Mouse (Mus musculus) forebrain, embryonic 10.5 days (tissue): ENCODE data around the gene Atl1. TPM values are rescaled to one million over a fixed set of nuclear protein-coding genes. Genes with fewer than 3 reads are reported as not detected.

Source experiments
- DNase-seq: peaks from one replicate; pipeline ENCODE4 v3.0.0-alpha.2; 2017; ENCODE audit warnings: low spot score; ENCODE audit errors: extremely low spot score
- H3K27ac ChIP-seq: fragments of 300-500 bp; sonication (generic); 2 replicates; pipeline ENCODE4 v1.5.1; 2016; ENCODE audit warnings: mild to moderate bottlenecking
- H3K27me3 ChIP-seq: fragments of 300-500 bp; sonication (generic); 2 replicates; pipeline ENCODE4 v1.6.1; 2016; ENCODE audit warnings: mild to moderate bottlenecking; ENCODE audit not compliant: poor library complexity, severe bottlenecking
- H3K36me3 ChIP-seq: fragments of 300-500 bp; sonication (generic); replicated peaks from 2 replicates; pipeline ENCODE4 v1.6.1; 2016; ENCODE audit warnings: mild to moderate bottlenecking, moderate library complexity
- H3K4me1 ChIP-seq: fragments of 300-500 bp; sonication (generic); 2 replicates; pipeline ENCODE4 v1.6.1; 2016
- H3K4me3 ChIP-seq: fragments of 300-500 bp; sonication (generic); 2 replicates; pipeline ENCODE4 v1.5.1; 2016; ENCODE audit warnings: mild to moderate bottlenecking, moderate library complexity
- H3K9me3 ChIP-seq: fragments of 300-500 bp; sonication (generic); 2 replicates; pipeline ENCODE4 v1.6.1; 2016; ENCODE audit warnings: mild to moderate bottlenecking, moderate library complexity
- WGBS: fragments of 180-500 bp; shearing (Covaris S2); methylation state at CpG from one replicate; pipeline ENCODE4 v1.1.7; 2016; 5-methylcytosine and 5-hydroxymethylcytosine counted together
- polyA plus RNA-seq: library from polyadenylated mRNA; unstranded; fragments of >200 nt; fragmentation: Nextera tagmentation; extraction: Ambion mirVana; gene quantifications from 2 replicates; pipeline ENCODE4 v1.2.1, GENCODE M21; 2016

Atl1 gene
- polyA plus RNA-seq, 1 experiment from 2014 or later: 12.7 TPM

DNA sequence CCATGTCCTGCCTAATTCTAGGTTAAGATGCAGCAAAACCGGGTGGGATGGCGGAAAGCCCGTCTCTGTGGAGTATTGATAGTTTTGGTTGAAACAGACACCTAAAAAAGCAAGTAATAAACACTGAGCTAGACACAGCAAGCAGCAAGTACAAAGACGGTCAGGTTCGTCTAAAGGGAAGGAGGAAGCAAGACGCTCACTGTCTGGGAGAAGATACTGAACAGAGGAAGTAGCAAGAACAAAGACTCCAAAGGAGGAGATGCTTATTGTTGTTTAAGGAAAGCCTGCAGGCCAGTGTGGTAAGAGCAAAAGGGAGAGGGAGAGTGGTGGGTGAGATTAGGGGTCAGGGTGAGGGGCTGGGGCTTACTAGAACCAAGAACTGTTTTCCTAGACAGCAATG is 2.4 kb upstream of the Atl1 start:
- Histone ChIP-seq H3K27ac (peak overlapping the region; percentile 68), H3K9me3 (no peaks in the 10 kb centered on the region), H3K4me1 (peaks cover 43% of the 10 kb centered on the region), H3K36me3 (peaks cover 28% of the 10 kb centered on the region), H3K27me3 (no peaks in the 10 kb centered on the region), H3K4me3 (peak overlapping the region; percentile 91)
- DNase-seq: no peak
- WGBS: 55% methylated on average over 6 of the region's 6 CpGs

DNA sequence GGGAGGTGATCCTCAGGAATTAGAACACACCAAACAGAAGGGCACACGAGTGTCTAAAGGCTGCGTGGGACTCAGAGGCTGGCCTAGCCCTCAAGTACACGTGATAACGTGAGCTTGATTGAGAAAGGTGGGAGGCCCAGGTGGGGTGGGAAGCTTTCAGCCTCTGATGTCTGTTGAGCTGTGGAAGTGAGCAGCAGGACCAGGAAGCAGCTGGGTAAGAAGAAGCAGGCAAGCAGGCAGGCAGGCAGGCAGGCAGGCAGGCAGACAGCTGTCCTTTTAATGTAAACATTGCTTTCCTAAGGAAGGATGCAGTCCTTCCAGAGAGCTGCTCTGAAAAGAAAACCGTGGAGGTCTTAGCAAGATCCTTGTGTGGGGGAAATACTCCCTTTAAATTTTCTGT is 1.9 kb upstream of the Atl1 start:
- 34% methylated on average over 5 of the region's 5 CpGs for WGBS
- DNase-seq: no peak
- peak overlapping the region; percentile 68 for H3K27ac ChIP-seq
- no peaks in the 10 kb centered on the region for H3K27me3 ChIP-seq
- peaks cover 26% of the 10 kb centered on the region for H3K36me3 ChIP-seq
- H3K4me1 ChIP-seq: peaks cover 43% of the 10 kb centered on the region
- peak overlapping the region; percentile 91 for H3K4me3 ChIP-seq
- no peaks in the 10 kb centered on the region for H3K9me3 ChIP-seq

- WGBS: 52% methylated on average over 3 of the region's 3 CpGs
- H3K27me3 ChIP-seq: no peaks in the 10 kb centered on the region
- peaks cover 43% of the 10 kb centered on the region for H3K4me1 ChIP-seq
- peak overlapping the region; percentile 91 for H3K4me3 ChIP-seq
- no peaks in the 10 kb centered on the region for H3K9me3 ChIP-seq
- peak overlapping the region; percentile 98 for H3K27ac ChIP-seq
- no peak for DNase-seq
- H3K36me3 ChIP-seq: peaks cover 18% of the 10 kb centered on the region
Observed at GRCm38 (mm10) chr12:69891721-69892120, 693 bp upstream of the Atl1 start.

DNA sequence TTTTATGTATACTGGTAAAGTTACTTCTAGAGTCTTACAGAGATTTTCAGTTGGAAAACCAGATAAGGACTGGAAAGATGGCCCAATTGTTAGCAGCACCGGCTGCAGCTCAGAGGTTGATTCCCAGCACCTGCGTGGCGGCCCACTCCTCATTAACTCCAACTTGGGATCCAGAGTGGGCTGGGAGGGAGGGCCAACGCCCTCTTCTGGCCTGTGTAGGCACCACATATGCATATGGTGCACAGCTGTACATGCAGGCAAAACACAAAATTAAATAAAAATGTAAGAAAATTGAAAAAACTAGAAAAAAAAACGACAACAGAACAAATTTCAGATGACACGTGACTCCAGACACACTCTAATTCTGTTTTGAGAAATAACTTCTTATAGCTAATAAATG is 1.5 kb downstream of the Atl1 start:
- no peak for DNase-seq
- WGBS: 68% methylated on average over 6 of the region's 6 CpGs
- Histone ChIP-seq H3K9me3 (no peaks in the 10 kb centered on the region), H3K27me3 (no peaks in the 10 kb centered on the region), H3K36me3 (peaks cover 7% of the 10 kb centered on the region; the same call in 1 of the 2 replicates), H3K4me1 (peaks cover 35% of the 10 kb centered on the region), H3K4me3 (no peak overlapping the region), H3K27ac (no peak overlapping the region)

- no peak overlapping the region for H3K27ac ChIP-seq
- H3K4me1 ChIP-seq: peaks cover 26% of the 10 kb centered on the region
- no peaks in the 10 kb centered on the region for H3K27me3 ChIP-seq
- peaks cover 5% of the 10 kb centered on the region; the same call in 1 of the 2 replicates for H3K36me3 ChIP-seq
- DNase-seq: no peak
- H3K4me3 ChIP-seq: no peak overlapping the region
- no peaks in the 10 kb centered on the region for H3K9me3 ChIP-seq
- 86% methylated on average over 2 of the region's 2 CpGs for WGBS
Observed at GRCm38 (mm10) chr12:69895046-69895445, 2.6 kb downstream of the Atl1 start.

DNA sequence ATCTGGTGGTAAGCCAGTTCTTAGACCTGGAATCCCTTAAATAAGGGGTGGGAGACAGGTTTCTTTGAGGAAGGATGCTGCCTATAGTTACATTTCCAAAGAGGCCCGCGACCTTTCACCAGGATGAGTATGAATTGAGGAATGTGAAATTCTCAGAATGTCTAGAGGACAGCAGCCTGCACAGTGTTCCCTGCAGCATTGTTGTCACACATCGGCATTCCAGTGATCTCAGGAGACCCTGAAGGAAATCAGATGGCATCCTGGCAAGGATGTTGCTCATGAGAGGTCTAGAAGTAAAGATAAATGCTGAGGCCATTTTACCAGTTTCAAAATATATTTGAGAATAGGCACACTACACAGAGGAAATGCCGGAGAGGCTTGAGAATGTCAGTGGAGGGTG is 5.7 kb downstream of the Atl1 start:
- DNase-seq: no peak
- Histone ChIP-seq H3K9me3 (no peaks in the 10 kb centered on the region), H3K36me3 (no peaks in the 10 kb centered on the region), H3K4me1 (peaks cover 4% of the 10 kb centered on the region), H3K27ac (no peak overlapping the region), H3K27me3 (no peaks in the 10 kb centered on the region), H3K4me3 (no peak overlapping the region)
- WGBS: 89% methylated on average over 4 of the region's 4 CpGs

GRCm38 (mm10) chr12:69904991-69905390 is 12.6 kb downstream of the Atl1 start:
- H3K27me3 ChIP-seq: peaks cover 16% of the 10 kb centered on the region
- no peaks in the 10 kb centered on the region for H3K36me3 ChIP-seq
- H3K27ac ChIP-seq: no peak overlapping the region
- H3K4me1 ChIP-seq: peaks cover 17% of the 10 kb centered on the region
- no peak overlapping the region for H3K4me3 ChIP-seq
- WGBS: 77% methylated on average over 2 of the region's 2 CpGs
- DNase-seq: no peak
- no peaks in the 10 kb centered on the region for H3K9me3 ChIP-seq

DNA sequence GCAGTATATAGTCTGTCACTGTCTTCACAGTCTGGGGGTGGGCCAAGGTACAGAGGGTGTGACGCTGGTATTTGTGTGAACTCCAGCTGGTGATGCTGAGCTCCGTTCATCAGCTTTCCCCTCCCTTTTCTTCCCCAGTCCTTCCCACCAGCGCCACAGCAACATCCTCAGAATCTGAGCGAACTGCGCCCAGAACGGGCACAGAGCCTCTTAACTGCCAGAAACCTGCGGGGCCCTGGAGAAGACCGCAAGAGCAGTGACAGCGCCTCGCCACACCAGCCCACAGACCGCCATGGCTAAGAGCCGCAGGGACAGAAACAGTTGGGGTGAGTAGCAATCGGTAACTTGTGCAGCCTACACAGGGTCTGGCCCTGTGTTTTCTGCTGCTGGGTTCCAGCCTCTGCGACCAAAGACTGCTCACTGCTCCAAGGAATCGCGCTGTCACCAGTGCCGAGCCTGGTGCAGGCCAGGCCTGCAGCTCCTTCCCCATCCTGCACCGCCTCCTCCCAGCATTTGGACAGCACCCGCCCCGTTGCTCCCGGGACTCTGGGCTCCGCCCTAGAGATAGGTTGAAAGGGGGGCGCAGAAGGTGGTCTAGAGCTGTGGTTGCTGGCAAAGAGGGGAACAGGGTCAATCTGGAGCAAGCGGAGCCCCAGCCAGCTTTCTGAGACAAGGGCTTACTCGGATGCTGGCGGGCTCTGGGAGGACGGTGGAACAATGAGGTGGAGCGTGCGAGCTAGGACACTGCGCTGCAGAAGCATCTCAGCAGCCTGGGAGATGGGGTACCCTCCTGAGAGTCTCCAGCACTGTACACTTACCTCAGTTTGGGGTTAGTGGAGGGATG is 15.5 kb downstream of the Atl1 start:
- H3K4me1 ChIP-seq: peaks cover 17% of the 10 kb centered on the region
- no peaks in the 10 kb centered on the region for H3K9me3 ChIP-seq
- WGBS: 2% methylated on average over 30 of the region's 30 CpGs
- peaks cover 16% of the 10 kb centered on the region for H3K27me3 ChIP-seq
- peak; percentile 74 for DNase-seq
- H3K4me3 ChIP-seq: peak overlapping the region; percentile 65
- no peaks in the 10 kb centered on the region for H3K36me3 ChIP-seq
- H3K27ac ChIP-seq: peak overlapping the region; percentile 88

- peaks cover 16% of the 10 kb centered on the region for H3K27me3 ChIP-seq
- peak overlapping the region; percentile 88 for H3K27ac ChIP-seq
- peaks cover 17% of the 10 kb centered on the region for H3K4me1 ChIP-seq
- peak; percentile 29 for DNase-seq
- H3K36me3 ChIP-seq: no peaks in the 10 kb centered on the region
- no peaks in the 10 kb centered on the region for H3K9me3 ChIP-seq
- peak overlapping the region; percentile 65 for H3K4me3 ChIP-seq
- 26% methylated on average over 19 of the region's 19 CpGs for WGBS
Observed at GRCm38 (mm10) chr12:69908511-69908900, 16.1 kb downstream of the Atl1 start.

DNA sequence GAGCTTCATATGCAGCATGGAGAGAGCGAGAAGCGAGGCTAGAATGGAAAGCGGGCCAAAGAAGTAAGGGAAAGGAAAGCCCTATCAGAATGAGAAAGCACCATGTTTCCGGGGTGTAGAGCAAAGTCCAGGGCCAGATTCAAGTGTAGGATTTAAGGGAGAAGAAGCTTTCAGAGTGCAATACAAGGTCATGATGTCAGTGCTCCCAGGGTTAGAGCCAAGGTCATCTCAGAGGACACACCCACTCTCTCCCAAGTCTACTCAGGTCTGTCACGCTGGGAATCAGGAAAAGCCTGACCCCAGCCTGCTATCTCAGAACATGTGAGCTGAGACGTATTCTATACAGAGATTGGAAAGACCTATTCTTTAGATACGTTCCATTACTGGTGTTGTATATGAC is 19.5 kb downstream of the Atl1 start:
- H3K4me1 ChIP-seq: peaks cover 17% of the 10 kb centered on the region

DNA sequence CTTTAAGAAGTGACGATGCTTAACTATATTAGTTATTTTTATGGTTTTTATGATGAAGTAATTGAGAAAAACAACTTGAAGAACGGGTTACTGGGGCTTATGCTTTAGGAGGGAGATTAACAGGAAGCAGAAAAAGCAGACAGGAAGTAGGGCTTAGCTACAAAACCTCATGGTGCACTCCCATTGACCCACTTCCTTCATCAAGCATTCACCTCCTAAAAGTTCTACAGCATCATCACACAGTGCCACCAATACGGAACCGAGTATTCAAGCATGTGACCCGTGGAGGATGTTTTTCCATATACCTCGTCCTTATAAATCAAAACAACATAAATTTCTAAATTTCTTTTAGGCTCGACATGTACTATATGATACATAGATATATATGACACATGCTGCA is 20.3 kb downstream of the Atl1 start:
- Histone ChIP-seq H3K4me3 (no peak overlapping the region), H3K36me3 (no peaks in the 10 kb centered on the region), H3K27me3 (peaks cover 14% of the 10 kb centered on the region), H3K4me1 (peaks cover 11% of the 10 kb centered on the region), H3K9me3 (no peaks in the 10 kb centered on the region), H3K27ac (no peak overlapping the region)
- 91% methylated on average over 7 of the region's 7 CpGs for WGBS
- DNase-seq: no peak

More for the DNA sequence above, 19.5 kb downstream of the Atl1 start:
- H3K27ac ChIP-seq: no peak overlapping the region
- H3K9me3 ChIP-seq: no peaks in the 10 kb centered on the region
- no peaks in the 10 kb centered on the region for H3K36me3 ChIP-seq
- no peak for DNase-seq
- H3K4me3 ChIP-seq: no peak overlapping the region
- WGBS: 86% methylated on average over 7 of the region's 7 CpGs
- peaks cover 16% of the 10 kb centered on the region for H3K27me3 ChIP-seq

DNA sequence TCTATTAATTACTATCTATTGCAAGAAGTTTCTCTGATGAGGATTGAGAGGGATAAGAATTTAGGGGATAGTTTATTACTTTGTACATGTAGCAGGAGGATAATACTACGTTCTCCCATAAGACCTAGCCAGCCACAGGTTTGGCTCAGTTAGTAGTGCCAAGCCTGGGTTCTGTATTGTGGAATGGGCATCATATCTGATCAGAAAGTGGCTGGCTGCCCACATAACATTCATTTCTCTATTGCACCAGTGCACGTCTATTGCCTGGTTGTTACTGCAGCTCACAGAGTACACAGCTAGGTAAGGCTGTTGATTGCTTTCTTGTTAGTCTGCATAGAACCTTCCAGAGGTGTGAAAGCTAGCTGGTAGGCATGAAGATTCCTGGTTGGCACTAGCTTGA is 25.5 kb downstream of the Atl1 start:
- Histone ChIP-seq H3K36me3 (no peaks in the 10 kb centered on the region), H3K4me3 (no peak overlapping the region), H3K4me1 (no peaks in the 10 kb centered on the region), H3K9me3 (no peaks in the 10 kb centered on the region), H3K27me3 (no peaks in the 10 kb centered on the region), H3K27ac (no peak overlapping the region)
- DNase-seq: no peak
- WGBS: 81% methylated on average over 2 of the region's 2 CpGs

DNA sequence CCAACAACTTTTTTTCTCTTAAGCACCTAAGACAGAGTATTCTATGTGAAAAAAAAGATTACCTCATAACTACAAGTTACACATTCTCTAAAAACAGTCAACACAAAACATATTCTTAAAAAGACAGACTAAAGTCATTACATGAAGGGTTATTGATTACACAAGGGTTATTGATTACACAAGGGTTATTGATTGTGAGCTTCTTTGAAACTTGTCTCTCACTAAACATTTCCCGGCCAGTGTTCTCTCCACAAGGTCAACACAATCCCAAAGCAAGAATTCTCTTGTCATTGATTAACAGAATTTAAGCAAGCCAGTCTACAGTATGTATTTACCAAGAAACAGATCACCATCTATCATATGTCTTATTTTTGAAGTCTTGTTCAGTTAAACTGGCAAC is 29.7 kb downstream of the Atl1 start:
- Histone ChIP-seq H3K36me3 (no peaks in the 10 kb centered on the region), H3K4me1 (no peaks in the 10 kb centered on the region), H3K4me3 (no peak overlapping the region), H3K27ac (no peak overlapping the region), H3K27me3 (no peaks in the 10 kb centered on the region), H3K9me3 (no peaks in the 10 kb centered on the region)
- no peak for DNase-seq
- 98% methylated on average over 1 of the region's 1 CpGs for WGBS
